Mouse (Mus musculus) adrenal gland, postnatal 10 days (tissue): Measurements from ENCODE around the gene Btbd35f19. TPM values are rescaled to one million over a fixed set of nuclear protein-coding genes. Genes with fewer than 3 reads are reported as not detected.
"Not testable (repeated sequence)": the region's sequence is repeated elsewhere in the genome, so short reads cannot be mapped to it uniquely, and the experiment has no call there.

Experiments
- DNase-seq: peaks from one replicate; pipeline ENCODE4 v3.0.0; 2021; ENCODE audit warnings: mixed read lengths
- long read RNA-seq, 2 experiments: library from polyadenylated mRNA; stranded (forward); transcript quantifications; one replicate each; pipeline ENCODE4 v2.0.0; 2021
- total RNA-seq, 2 experiments: library from RNA; stranded (reverse); gene quantifications; 2 replicates each; pipeline ENCODE4 v1.2.3; 2021

Gene Btbd35f19
- total RNA-seq, result not detected
- long read RNA-seq, experiment 1, result 0 reads
- long read RNA-seq, experiment 2, result 0 reads

DNA sequence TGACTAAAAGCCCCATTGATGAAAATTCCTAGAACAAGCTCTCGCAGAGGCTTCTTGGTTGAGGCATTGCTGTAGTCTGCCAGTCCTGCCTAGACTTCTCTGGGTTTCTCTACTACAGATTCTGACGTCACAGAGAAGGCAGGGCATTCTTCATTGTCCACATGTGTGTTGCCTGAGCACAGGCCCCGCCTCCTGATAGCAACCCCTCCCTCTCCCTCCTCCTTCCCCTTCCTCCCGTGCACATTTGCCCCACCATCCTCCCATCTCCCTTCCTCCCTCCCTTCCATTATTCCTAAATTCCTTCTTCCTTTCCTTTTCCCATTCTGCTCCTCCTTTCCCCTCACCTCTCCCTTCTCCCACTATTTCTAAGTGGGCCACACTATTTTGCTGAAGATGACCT lies at the start of gene Btbd35f19:
Gene Btbd35f19 (minus strand): TSS at position 101 of the 400 bp plus-strand sequence.
- DNase-seq, result not testable (repeated sequence)

DNA sequence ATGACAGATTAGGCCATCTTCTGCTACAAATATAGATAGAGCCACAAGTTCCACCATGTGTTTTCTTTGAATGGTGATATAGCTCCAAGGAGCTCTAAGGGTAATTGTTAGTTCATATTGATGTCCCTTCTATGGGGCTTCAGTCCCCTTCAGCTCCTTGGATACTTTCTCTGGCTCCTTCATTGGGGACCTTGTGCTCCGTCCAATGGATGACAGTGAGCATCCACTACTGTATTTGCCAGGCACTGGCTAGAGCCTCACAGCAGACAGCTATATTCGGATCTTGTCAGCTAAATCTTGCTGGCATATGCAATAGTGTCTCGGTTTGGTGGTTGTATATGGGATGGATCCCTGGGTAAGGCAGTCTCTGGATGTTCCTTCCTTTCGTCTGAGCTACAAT lies 41.8 kb downstream of the Btbd35f19 start:
- not testable (repeated sequence) for DNase-seq

- DNase-seq, result not testable (repeated sequence)
Observed at GRCm38 (mm10) chrX:31336154-31336553, 47.6 kb downstream of the Btbd35f19 start, which contains the start of gene Btbd35f26. Gene Btbd35f26, plus strand, starts transcription at chrX:31336454.

Other genes starting within 250 kb of the Btbd35f19 start
- not detected for gene Spin2f, start 130.0 kb downstream of the Btbd35f19 start, total RNA-seq
- gene Btbd35f26, start 47.5 kb downstream of the Btbd35f19 start, total RNA-seq, result not detected
- not detected for gene Gm21883, start 190.4 kb upstream of the Btbd35f19 start, total RNA-seq
- not detected for gene Spin2e, start 235.0 kb upstream of the Btbd35f19 start, total RNA-seq